Mouse (Mus musculus): ENCODE data around the gene Gm12794.
"Not testable (repeated sequence)": the region's sequence is repeated elsewhere in the genome, so short reads cannot be mapped to it uniquely, and the experiment has no call there.

DNA sequence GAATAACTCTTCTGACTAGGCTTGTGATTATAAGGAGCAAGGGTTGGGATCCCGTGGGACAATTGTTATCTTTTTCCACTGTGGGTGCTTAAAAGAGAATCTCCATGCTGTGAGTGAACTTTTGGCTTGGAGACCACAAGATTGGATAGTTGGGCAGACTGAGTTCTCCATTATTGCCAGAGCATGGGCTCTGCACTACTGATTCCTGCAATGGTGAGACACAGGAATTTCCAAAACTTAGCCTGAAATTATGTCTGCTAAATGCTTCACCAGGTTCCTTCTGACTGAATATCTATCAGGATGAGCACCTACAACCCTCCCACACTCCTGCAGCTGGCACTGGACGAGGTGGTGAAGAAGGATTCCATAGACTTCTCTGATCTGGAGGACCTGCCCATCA, at the start of gene Gm12794:
- TF ChIP-seq CTCF (IDR thresholded peaks at IDR 0.05; ENCODE audit: borderline replicate concordance, insufficient read depth, low read length); POLR2A (IDR thresholded peaks at IDR 0.05; ENCODE audit: low read depth, low read length): not testable (repeated sequence)

Measured in embryonic fibroblast, embryonic 13.5 days (primary cell).